Mouse (Mus musculus): ENCODE measurements at regions not wholly inside any gene's neighbourhood (a gene's known extent, or its start where the extent isn't known, plus 50 kb on each side); places are given as distances from the start of the nearest gene placed in this dataset.

DNA sequence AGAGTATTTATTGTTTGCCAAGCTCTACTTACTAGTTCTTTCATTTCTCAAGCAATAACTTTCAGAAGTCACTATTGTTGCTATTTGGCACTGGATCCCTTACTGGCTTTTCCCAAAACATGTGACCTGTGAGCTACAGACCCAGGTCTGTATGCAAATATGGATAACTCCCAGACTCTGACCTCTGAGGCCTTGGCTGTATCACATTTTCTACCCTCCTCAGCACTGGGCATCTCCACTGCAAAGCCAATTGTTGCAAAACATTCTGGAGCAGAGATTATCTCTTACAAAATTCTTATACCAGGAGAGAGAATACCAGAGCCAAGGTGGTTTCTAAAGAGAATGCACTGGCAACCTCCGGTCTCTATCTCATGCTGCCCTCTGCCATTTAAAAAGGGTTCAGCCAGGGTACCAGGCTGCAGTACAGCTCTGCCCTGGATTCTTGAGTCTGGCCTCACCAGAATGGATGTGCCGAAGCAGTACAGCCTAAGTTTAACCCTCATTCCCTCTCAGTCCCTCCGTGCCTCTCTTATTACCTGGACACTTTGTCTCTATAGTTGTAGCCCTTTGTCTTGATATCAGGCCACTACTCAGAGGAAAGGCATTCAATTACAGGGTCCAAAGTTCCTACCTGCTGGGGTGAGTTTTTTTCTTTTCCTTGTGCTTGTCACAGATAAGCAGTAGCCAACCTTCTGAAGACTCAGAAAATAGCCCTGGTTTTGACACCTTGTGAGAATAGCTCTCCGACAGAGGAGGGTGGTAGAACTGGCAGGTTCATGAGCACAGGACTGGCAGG, 101.2 kb upstream of the Vwc2 start:
- TF ChIP-seq CTCF (IDR thresholded peaks at IDR 0.05; ENCODE audit: borderline replicate concordance, extremely low read depth, insufficient read depth, insufficient read length) (no peak), POLR2A (IDR thresholded peaks at IDR 0.05; ENCODE audit: borderline replicate concordance, extremely low read depth, insufficient read depth, insufficient read length, poor library complexity, severe bottlenecking) (no peak)
- DNase-seq (ENCODE audit: low read depth), result no peak

DNA sequence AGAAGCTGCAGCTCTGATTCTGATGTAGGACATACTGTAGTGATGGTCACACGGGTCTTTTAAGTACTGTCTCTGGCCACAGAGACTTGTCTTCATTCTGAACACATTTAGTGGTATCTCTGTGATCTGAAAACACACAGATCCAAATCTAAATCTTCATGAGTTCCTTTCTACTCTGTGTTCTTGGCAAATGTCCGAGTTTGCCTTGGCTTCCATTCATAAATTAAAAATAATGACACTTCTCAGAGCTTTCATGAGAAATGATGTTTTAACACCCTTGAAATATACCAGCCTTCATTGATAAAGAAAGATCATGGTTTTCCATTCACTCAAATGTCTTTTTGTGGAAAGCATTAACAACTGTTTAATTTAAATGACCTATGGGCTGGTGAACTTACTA, 100.4 kb upstream of the Vwc2 start:
- peak; percentile 35 for DNase-seq (ENCODE audit: low read depth)
- TF ChIP-seq POLR2A (IDR thresholded peaks at IDR 0.05; ENCODE audit: borderline replicate concordance, extremely low read depth, insufficient read depth, insufficient read length, poor library complexity, severe bottlenecking) (no peak), CTCF (IDR thresholded peaks at IDR 0.05; ENCODE audit: borderline replicate concordance, extremely low read depth, insufficient read depth, insufficient read length) (no peak)

GRCm38 (mm10) chr11:11014088-11014487, 99.9 kb upstream of the Vwc2 start:
- TF ChIP-seq CTCF (IDR thresholded peaks at IDR 0.05; ENCODE audit: borderline replicate concordance, extremely low read depth, insufficient read depth, insufficient read length) (no peak), POLR2A (IDR thresholded peaks at IDR 0.05; ENCODE audit: borderline replicate concordance, extremely low read depth, insufficient read depth, insufficient read length, poor library complexity, severe bottlenecking) (no peak)
- peak; percentile 96 for DNase-seq (ENCODE audit: low read depth)

DNA sequence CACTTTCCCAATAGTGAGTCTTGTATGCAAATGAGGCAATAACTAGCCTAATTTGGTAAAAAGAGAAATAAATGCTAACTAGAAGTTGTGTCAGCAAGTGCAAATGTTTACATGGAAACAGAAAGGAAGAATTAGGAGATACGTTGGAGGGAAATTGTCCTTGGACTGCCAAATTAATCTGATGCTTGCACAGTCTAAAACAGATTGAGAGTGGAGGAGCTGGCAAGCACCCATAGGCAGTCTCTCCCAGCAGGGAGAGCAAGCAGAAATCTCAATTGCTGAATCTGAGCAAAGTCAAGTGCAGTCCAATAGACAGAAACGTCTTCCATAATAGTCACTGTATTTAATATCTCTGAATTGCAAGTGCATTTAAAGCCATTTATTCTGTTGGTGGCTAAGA, 99.5 kb upstream of the Vwc2 start:
- peak; percentile 91 for DNase-seq (ENCODE audit: low read depth)
- TF ChIP-seq CTCF (IDR thresholded peaks at IDR 0.05; ENCODE audit: borderline replicate concordance, extremely low read depth, insufficient read depth, insufficient read length) (no peak), POLR2A (IDR thresholded peaks at IDR 0.05; ENCODE audit: borderline replicate concordance, extremely low read depth, insufficient read depth, insufficient read length, poor library complexity, severe bottlenecking) (no peak)

DNA sequence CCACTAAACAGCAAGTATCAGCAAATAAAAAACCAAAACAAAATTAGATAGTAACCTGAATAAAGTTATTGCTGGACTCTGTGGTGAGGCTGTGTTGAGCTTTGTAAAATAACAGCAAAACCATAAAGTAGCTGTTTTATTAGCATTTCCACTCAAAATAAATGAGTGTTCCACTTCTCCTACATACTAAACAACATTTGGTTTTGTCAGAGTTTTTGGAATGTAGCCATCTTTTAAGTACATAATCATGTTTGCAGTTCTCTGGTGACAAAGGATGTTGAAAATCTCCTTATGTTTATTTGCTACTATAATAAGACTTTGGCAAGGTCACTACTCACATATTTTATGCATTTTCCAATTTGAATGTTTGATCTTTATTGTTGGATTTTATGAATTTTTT, 85.2 kb upstream of the Vwc2 start:
- TF ChIP-seq POLR2A (IDR thresholded peaks at IDR 0.05; ENCODE audit: borderline replicate concordance, extremely low read depth, insufficient read depth, insufficient read length, poor library complexity, severe bottlenecking), result no peak
- TF ChIP-seq CTCF (IDR thresholded peaks at IDR 0.05; ENCODE audit: borderline replicate concordance, extremely low read depth, insufficient read depth, insufficient read length), result no peak
- peak; percentile 12 for DNase-seq (ENCODE audit: low read depth)

All from brain, embryonic 14.5 days (tissue).